Mouse (Mus musculus): ENCODE results near the gene Gm45213.

Gm45213 gene

DNA sequence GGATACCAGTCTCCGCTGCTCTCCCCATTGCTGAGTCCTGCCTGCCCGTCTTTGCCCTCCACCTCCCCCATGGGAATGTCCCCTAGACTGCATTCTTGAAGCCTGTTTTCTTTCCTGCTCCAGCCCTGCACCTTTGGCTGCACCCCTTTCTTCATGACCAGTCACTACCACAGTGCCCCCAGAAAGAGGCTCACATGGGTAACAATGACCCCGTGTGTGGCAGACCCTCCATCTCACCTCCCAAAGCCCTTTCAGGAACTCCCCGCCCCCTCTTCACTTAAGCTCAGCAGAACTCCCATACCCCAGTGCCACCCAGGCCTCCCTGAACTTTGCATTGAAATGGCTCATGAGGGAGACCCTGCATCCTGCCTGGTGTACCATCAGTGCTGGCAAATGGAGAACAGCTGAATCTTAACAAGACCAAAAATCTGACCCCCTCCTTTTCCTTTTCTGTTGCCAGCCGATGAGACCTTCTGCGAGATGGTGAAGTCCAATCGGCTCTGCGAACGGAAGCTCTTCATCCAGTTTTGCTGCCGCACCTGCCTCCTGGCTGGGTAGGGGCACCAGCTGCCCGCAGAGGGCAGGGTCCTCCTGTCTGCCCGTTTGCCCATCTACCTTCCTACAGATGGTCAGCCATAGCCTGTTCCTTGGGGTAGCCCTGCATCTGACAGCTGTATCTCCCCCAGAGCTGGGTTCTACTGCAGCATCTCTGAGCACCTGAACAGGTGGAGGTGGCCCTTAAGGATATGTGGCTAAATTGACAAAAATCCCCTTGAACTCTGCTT is 5.2 kb downstream of the Gm45213 start:
- no peak for DNase-seq (ENCODE audit: low spot score)

DNA sequence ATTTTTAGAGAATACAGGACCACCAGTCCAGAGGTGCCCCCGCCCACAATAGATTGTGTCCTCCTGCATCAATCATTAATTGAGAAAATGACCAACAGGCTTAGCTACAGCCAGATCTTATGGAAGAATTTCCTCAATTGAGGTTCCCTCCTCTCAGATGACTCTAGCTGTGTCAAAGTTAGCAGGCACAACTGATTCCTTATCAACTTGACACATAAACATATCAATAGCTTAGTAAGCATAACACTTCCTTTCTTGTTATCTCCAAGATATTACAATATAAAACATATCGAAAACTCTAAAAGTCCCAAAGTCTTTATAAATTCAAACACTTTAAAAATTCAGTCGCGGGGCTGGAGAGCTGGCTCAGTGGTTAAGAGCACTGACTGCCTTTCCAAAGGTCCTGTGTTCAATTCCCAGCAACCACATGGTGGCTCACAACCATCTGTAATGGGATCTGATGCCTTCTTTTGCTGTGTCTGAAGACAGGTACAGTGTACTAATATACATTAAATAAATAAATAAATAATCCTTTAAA is 10.6 kb downstream of the Gm45213 start:
- no peak for DNase-seq (ENCODE audit: low spot score)

GRCm38 (mm10) chr7:66055356-66055755 is 12.0 kb downstream of the Gm45213 start:
- DNase-seq (ENCODE audit: low spot score): peak; percentile 11

DNA sequence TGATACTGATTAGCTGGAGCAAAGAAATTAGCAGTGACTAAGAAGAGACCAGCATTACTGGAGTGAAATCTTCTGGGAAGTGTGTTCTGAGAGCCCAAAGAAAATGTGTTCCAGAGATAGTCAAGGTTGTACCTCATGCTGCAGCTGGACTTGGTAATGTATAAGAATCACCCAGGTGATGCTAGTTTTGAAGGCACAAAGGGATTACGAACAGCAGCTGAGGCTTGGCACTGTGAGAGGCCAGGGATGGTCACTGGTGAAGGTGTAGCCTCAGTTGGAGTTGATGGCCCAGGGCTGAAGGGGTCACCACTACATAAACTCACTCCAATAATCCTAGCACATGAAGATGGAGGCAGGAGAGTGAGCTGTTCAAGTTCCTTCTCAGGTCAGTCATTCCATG is 15.3 kb downstream of the Gm45213 start, which contains the start of gene Snrpa1:
Gene Snrpa1, plus strand, starts transcription at position 301 of the 400 bp plus-strand sequence.
- DNase-seq (ENCODE audit: low spot score): no peak

DNA sequence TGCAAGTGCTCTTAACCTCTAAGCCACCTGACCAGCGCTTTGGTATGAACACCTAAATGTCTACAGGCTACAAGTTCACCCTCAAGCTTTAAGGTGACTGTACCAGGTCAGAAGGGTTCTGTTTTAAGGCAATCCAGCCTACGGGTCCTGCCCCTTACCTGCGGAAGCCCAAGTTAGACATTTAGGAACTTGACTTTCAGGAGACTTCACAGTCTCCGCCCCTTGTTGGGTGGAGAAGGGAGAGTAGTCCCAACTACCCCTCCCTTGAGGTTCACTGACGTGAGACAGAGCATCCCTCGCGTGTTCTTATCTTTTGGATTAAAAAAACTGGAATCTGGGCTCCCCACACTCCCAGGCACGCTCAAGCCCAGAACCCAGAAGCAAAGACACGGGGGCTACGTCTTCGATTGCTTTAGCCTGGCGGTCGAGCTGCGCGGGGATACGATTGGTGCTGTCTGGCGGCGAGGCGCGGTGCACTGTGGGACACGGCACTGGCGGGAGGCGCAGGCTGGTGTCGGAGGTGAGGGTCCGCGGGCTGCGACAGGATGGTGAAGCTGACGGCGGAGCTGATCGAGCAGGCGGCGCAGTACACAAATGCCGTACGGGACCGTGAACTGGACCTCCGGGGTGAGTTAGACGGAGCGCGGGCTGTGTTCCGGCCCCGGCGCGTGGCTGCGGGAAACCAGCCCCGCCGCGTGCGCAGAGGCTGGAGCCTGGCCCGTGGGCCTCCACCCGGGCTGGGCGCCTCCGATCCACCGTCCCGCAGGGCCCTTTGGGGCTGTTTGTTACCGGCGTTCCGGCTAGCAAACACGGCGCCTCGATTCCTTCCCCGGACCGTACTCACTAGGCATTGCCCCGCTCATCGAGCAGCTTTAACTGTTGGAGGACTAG is 16.9 kb downstream of the Gm45213 start:
- DNase-seq (ENCODE audit: low spot score): peak; percentile 85

DNA sequence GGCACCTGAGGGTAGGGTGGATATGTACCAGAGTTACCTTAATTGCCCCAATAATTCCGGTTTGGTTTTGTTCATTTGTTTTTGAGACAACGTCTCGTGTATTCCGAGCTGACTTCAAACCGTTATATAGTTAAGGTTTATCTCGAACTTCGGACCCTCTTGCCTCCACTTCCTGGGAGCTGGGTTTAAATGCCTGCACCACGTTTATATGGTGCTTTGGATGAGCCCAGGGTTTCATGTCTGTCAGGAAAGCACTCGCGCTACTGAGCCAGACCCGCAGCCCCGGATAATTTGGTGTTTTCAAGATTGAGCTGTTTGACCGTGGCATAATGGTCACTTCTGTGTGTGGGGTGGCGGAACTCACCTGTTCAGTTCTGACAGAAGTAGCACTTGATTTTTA is 17.7 kb downstream of the Gm45213 start:
- no peak for DNase-seq (ENCODE audit: low spot score)

GRCm38 (mm10) chr7:66076411-66076810 is 33.0 kb downstream of the Gm45213 start:
- no peak for DNase-seq (ENCODE audit: low spot score)

DNA sequence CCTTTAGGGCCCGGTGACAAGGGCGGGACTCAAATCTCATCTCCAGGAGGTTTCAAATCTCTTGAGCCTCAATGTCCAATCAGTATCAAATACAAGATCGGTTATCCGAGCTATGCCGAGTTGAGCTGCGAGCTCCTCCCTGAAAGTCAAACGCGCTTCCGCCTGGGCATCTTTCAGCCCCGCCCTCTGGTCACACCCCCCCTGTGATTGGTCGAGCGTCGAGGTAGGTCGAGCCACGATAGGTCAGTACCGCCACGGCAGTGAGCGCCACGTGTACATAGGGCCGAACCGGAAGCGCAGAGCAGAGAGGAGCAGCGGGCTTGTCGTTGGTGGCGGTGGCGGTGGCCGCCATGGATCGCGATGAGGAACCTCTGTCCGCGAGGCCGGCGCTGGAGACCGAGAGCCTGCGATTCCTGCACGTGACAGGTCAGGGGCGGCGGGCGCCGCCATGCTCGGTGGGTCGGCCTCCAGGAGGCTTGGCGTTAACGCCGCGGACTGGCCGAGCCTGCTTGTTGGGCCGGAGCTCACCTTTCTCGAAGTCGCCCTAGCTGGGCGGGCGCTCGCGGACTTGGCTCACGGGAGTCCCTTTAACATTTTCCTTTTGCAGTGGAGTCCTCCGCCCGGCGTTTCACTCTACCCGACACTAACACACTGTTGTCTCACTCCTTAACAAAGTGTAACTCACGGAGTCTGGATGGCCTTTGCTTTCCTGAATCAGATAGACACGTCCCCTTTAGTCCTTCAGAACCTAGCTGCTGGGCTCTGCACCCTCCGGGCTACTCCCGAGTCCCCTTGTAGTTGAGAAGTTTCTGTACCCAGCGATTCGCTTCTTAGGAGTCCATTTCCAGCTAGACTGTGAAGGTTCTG is 36.2 kb downstream of the Gm45213 start, which contains the start of gene Selenos:
Gene Selenos, plus strand, starts transcription at position 286 of the 867 bp plus-strand sequence.
- DNase-seq (ENCODE audit: low spot score): peak; percentile 97

GRCm38 (mm10) chr7:66080231-66080613 is 36.8 kb downstream of the Gm45213 start:
- no peak for DNase-seq (ENCODE audit: low spot score)

DNA sequence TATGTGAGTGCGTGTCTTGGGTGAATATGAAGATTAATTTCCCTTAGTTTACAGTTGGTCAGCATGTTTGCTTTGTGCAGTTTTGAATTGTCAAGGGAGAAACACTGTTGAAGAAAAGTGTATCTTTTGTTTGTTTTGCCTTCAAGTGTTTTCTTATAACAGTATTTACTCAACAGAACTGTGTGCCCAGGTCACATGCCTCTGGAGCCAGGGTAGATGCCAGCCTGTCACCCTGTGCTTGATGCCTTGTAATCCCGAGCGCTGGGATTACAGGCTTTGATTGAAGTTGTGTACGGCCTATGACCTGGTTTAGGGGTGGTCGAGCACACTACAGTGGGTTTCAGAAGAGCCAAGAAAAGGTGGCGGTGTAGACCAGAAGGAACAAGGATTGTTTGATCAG is 40.4 kb downstream of the Gm45213 start:
- DNase-seq (ENCODE audit: low spot score): peak; percentile 37

- no peak for DNase-seq (ENCODE audit: low spot score)
Observed at GRCm38 (mm10) chr7:66084546-66084945, 41.1 kb downstream of the Gm45213 start.

- no peak for DNase-seq (ENCODE audit: low spot score)
Observed at GRCm38 (mm10) chr7:66087652-66088051, 44.2 kb downstream of the Gm45213 start.

DNA sequence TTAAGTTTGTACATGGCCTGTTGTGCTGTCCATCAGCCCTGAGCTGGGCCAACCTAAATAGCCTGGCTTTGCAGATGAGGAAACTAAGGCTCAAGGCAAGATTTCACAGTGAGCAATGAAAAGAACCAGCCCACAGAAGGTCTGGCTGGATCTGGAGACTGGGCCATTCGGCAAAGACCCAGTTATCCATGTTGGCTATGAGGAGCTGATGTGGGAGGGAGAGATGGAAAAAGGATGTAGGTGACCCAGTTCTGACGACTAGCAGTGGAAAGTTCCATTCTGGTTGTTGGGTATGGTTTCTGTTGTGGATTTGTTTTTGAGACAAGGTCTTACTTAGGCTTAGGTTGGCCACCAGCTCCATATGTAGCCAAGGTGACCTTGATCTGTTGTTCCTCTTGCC is 44.7 kb downstream of the Gm45213 start:
- DNase-seq (ENCODE audit: low spot score): no peak

GRCm38 (mm10) chr7:66090676-66091190 is 47.3 kb downstream of the Gm45213 start:
- DNase-seq (ENCODE audit: low spot score): no peak

GRCm38 (mm10) chr7:66091553-66091952 is 48.2 kb downstream of the Gm45213 start:
- no peak for DNase-seq (ENCODE audit: low spot score)

- no peak for DNase-seq (ENCODE audit: low spot score)
Observed at GRCm38 (mm10) chr7:66092656-66093055, 49.3 kb downstream of the Gm45213 start.

DNA sequence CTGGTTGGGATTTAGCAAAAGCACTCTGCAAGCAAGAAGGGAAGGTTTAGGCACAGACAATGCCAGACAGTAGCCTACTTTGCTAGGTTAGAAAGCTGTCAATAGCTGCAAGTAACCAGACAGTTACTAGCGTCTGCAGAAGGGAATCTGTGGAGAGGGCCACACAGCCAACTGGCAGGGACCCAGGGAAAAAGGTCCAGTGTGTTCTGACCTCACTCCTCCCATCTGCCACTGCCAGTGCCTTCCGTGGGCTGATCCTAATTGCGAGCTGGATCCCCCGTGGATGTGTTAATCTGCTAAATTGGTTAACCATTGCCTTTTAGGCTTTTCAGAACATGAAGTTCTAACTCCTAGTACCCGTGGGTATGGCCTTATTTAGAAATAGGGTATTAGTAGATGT is 50.7 kb downstream of the Gm45213 start:
- DNase-seq (ENCODE audit: low spot score): no peak

DNA sequence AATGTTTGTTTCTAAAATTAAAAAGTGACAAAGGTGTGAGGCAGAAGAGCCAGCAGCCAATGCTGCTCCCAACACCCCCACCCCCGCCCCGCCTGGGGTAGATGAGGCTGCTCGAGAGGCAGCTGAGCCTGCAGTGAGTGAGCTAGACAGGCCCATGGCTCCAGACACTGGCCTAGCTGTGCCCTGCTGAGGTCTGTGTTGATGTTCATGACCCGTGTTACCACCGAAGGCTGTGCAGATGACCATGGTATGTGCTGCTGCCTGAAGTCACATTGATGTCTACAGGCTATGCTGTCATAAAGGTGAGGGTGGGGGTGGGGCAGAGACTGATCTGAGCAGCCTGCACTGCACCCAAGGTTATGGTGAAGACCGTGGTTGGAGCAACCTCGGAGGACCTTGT is 55.4 kb downstream of the Gm45213 start:
- DNase-seq (ENCODE audit: low spot score): no peak

GRCm38 (mm10) chr7:66101866-66102265 is 58.5 kb downstream of the Gm45213 start:
- DNase-seq (ENCODE audit: low spot score): peak; percentile 57

DNA sequence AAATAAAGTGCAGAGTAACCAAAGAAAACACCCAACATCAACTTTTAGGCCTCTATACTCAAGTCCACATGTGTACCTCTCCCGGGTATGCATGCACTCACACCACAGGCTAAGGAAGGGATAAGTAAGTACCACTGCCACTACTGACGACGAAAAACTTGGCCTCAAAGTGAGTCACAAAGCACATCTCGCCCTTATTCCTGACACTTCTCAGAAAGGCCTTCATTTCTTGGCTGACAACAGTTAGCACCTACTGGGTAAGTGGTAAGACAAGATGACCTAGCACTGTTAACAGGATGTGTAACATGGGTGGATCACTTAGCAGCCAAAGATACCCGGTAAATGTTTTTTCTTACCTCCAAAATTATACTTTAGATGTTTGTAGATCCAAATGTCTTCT is 61.1 kb downstream of the Gm45213 start:
- no peak for DNase-seq (ENCODE audit: low spot score)

DNA sequence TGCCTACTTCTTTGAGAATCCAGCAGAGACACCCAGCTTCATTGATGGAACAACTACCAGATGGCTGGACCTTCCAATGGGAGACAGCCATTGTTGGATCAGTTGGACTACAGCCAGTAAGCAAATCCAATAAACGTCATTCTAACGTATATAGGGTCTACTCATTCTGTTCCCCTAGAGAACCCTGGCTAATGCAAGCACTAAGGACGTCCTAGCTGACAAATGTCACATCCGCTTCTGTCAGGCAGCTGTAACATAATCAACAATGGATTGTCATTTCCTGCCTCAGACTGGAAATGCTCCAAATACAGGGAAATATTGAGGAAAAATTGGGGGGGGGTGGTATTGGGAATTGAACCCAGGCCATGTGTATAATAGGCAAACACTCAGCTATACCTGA is 62.4 kb downstream of the Gm45213 start:
- no peak for DNase-seq (ENCODE audit: low spot score)
